Mouse (Mus musculus) frontal cortex, postnatal 36 days (tissue): ENCODE results near the gene 4921511M17Rik.
"Not testable (repeated sequence)": the region's sequence is repeated elsewhere in the genome, so short reads cannot be mapped to it uniquely, and the experiment has no call there.

ENCODE experiments used
- DNase-seq, 2 experiments: peaks; one replicate each; pipeline ENCODE4 v3.0.0; 2022; ENCODE audit warnings: low spot score in 2 of 2

The 4921511M17Rik gene

DNA sequence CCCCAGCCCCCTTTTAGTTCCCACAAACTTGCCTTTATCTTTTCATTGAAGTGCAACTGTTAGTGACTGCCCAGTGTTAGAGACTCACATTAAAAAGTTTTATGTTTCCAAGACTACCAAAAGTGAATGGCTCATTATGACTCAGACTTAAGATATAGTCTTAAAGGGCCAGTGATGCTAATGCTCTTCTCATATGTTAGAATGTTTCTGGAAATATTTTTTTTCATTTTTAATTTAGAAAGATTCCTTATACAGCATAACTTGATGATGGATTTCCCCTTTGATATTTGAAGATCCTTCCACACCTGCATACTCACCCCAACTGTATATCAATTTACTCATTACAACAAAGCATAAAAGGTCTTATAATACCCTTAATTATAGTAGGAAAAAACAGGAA, at the start of gene 4921511M17Rik:
Gene 4921511M17Rik, minus strand, starts transcription at position 101 of the 400 bp plus-strand sequence.
- not testable (repeated sequence) for DNase-seq

DNA sequence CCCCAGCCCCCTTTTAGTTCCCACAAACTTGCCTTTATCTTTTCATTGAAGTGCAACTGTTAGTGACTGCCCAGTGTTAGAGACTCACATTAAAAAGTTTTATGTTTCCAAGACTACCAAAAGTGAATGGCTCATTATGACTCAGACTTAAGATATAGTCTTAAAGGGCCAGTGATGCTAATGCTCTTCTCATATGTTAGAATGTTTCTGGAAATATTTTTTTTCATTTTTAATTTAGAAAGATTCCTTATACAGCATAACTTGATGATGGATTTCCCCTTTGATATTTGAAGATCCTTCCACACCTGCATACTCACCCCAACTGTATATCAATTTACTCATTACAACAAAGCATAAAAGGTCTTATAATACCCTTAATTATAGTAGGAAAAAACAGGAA, 21.3 kb upstream of the 4921511M17Rik start, which contains the start of gene Gm10057:
Gene Gm10057, minus strand, starts transcription at position 101 of the 400 bp plus-strand sequence.
- not testable (repeated sequence) for DNase-seq

DNA sequence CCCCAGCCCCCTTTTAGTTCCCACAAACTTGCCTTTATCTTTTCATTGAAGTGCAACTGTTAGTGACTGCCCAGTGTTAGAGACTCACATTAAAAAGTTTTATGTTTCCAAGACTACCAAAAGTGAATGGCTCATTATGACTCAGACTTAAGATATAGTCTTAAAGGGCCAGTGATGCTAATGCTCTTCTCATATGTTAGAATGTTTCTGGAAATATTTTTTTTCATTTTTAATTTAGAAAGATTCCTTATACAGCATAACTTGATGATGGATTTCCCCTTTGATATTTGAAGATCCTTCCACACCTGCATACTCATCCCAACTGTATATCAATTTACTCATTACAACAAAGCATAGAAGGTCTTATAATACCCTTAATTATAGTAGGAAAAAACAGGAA, 21.1 kb downstream of the 4921511M17Rik start, which contains the start of gene Samt1:
Gene Samt1, minus strand, starts transcription at position 101 of the 400 bp plus-strand sequence.
- not testable (repeated sequence) for DNase-seq

DNA sequence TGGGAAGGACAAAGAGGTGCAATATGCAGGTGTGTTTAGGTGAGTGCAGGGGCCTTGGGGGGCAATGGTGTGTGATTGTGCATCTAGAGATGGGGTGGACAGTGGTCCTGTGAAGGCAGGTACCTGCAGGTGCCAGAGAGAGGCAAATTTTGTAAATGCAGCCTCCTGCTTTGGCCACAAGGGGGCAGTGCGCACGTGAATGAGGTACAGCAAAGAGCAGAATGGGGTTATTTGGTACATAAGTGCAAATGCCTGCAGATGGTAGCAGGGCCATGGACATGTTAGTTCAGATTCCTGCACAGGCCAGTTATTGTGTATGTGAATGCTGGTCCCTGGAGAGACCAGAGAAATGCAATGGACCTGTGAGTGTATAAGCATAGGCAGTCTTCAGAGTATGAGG, 56.7 kb downstream of the 4921511M17Rik start:
- DNase-seq: not testable (repeated sequence)

DNA sequence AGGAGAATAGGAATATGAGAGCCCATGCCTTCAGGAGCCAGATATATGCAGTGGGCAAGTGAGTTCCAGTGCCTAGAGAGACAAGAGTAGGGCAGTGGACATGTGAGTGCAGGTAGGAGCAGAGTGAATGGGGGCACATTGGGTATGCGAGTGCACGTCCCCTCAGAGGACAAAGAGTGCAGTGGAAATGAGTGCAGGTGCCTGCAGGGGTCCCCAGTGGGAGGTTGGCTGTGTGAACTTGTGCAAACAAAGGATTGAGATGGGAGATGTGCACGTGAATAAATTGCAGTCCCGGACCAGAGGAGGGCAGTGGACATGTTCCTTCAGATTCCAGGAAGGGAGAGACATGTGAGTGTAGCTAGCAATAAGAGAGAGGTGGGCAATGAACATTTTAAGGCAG, 57.2 kb downstream of the 4921511M17Rik start:
- not testable (repeated sequence) for DNase-seq

DNA sequence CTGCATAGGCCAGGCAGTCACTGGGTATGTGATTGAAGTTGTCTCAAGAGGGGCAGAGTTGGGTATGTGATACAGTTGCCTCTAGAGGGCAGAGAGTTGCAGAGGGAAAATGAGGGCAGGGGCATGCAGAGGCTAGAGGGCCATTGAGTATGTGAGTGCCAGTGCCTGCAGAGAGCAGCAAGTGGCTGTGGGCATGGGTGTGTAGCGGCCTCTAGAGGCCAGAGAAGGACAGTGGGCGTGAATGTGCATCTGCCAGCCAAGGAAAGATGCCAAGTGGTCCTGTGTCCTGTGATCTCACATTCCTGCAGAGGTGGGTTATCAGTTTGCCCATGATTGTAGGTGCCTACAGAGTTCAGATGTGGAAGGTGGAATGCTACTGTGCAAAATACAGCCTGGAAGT, 59.2 kb downstream of the 4921511M17Rik start:
- peak in 1 of 2 experiments; percentile 4 for DNase-seq
